Mouse (Mus musculus) ES-Bruce4 (cell line): ENCODE data around the gene Chd1l.

Experiments
- CTCF ChIP-seq: IDR thresholded peaks from one replicate; pipeline ENCODE4 v1.8.1; 2011; ENCODE audit warnings: low read depth, low read length
- POLR2A ChIP-seq: IDR thresholded peaks from one replicate; pipeline ENCODE4 v1.8.1; 2011; ENCODE audit warnings: low read length; ENCODE audit not compliant: insufficient read depth

GRCm38 (mm10) chr3:97629941-97630340 lies 19.9 kb upstream of the Chd1l start:
- TF ChIP-seq CTCF (no peak), POLR2A (no peak)
